Mouse (Mus musculus) bone marrow macrophage, adult 2 months (primary cell): Measurements from ENCODE around the gene Rap1gap2.

ENCODE experiments used
- CTCF ChIP-seq: IDR thresholded peaks from 2 replicates; pipeline ENCODE4 v1.5.1; 2012; ENCODE audit warnings: low read depth, mild to moderate bottlenecking, low read length, moderate library complexity
- POLR2A ChIP-seq: IDR thresholded peaks from 2 replicates; pipeline ENCODE4 v1.6.1; 2012; ENCODE audit warnings: mild to moderate bottlenecking, low read depth, low read length, borderline replicate concordance

- TF ChIP-seq CTCF (no peak), POLR2A (no peak)
These were observed 272.8 kb downstream of the Rap1gap2 start, which contains the start of gene Olfr410 for GRCm38 (mm10) chr11:74337931-74338330.
